Mouse (Mus musculus) MEL (cell line): ENCODE measurements at regions not wholly inside any gene's neighbourhood (a gene's known extent, or its start where the extent isn't known, plus 50 kb on each side); places are given as distances from the start of the nearest gene placed in this dataset.

ENCODE experiments used
- DNase-seq: peaks from one replicate; pipeline ENCODE4 v3.0.0; 2011; ENCODE audit warnings: low read depth, low spot score
- H3K27ac ChIP-seq: 2 replicates; pipeline ENCODE4 v1.5.1; 2012; ENCODE audit warnings: low read depth, mild to moderate bottlenecking, control low read depth, low read length, moderate library complexity; ENCODE audit not compliant: control insufficient read depth
- H3K27me3 ChIP-seq, 2 experiments: fragments of 150-350 bp in 1 of 2; sonication (generic) in 1 of 2; 2 replicates each; pipeline ENCODE4 v1.6.1; 2012; ENCODE audit warnings: low read length in 2 of 2, mild to moderate bottlenecking in 2 of 2, improper control_type of control experiment in 1 of 2, moderate library complexity in 1 of 2; ENCODE audit not compliant: insufficient read depth in 2 of 2, control insufficient read depth in 1 of 2
- H3K36me3 ChIP-seq, 2 experiments: 2 replicates each; pipeline ENCODE4 v1.6.1; 2012 to 2014; ENCODE audit warnings: low read length in 2 of 2, improper control_type of control experiment in 1 of 2, inconsistent platforms in 1 of 2, mild to moderate bottlenecking in 1 of 2; ENCODE audit not compliant: insufficient read depth in 2 of 2, control insufficient read depth in 1 of 2
- H3K4me1 ChIP-seq, 2 experiments: fragments of 150-350 bp in 1 of 2; sonication (generic) in 1 of 2; 2 replicates each; pipeline ENCODE4 v1.6.1; 2012; ENCODE audit warnings: low read length in 2 of 2, improper control_type of control experiment in 1 of 2, mild to moderate bottlenecking in 1 of 2; ENCODE audit not compliant: insufficient read depth in 2 of 2, control insufficient read depth in 1 of 2
- H3K4me3 ChIP-seq, 2 experiments: fragments of 150-350 bp in 1 of 2; sonication (generic) in 1 of 2; 2 replicates each; pipeline ENCODE4 v1.5.1; 2012; ENCODE audit warnings: low read depth in 2 of 2, low read length in 2 of 2, mild to moderate bottlenecking in 2 of 2, moderate library complexity in 2 of 2, control low read depth in 1 of 2, improper control_type of control experiment in 1 of 2; ENCODE audit not compliant: control insufficient read depth in 1 of 2, insufficient read depth in 1 of 2
- H3K79me2 ChIP-seq: 2 replicates; pipeline ENCODE4 v1.6.1; 2012; ENCODE audit warnings: mild to moderate bottlenecking, low read length, moderate library complexity; ENCODE audit not compliant: control insufficient read depth, poor library complexity, insufficient read depth
- H3K9ac ChIP-seq: 2 replicates; pipeline ENCODE4 v1.6.1; 2012; ENCODE audit warnings: low read depth, mild to moderate bottlenecking, control low read depth, low read length, moderate library complexity; ENCODE audit not compliant: control insufficient read depth, poor library complexity, severe bottlenecking
- H3K9me3 ChIP-seq: fragments of 150-350 bp; sonication (generic); replicated peaks from 2 replicates; pipeline ENCODE4 v1.6.1; 2012; ENCODE audit warnings: mild to moderate bottlenecking, low read length, improper control_type of control experiment, moderate library complexity; ENCODE audit not compliant: insufficient read depth
- CHD2 ChIP-seq: IDR thresholded peaks from 2 replicates; pipeline ENCODE4 v1.6.1; 2011; ENCODE audit warnings: low read length, improper control_type of control experiment
- CTCF ChIP-seq, 3 experiments: IDR thresholded peaks in 2 of 3; conservative IDR thresholded peaks in 1 of 3; 2 replicates each; pipeline ENCODE4 v1.5.1; 2011 to 2012; ENCODE audit warnings: low read length in 3 of 3, low read depth in 2 of 3, mild to moderate bottlenecking in 2 of 3, improper control_type of control experiment in 1 of 3, inconsistent platforms in 1 of 3, mixed read lengths in 1 of 3, moderate library complexity in 1 of 3; ENCODE audit not compliant: control insufficient read depth in 1 of 3, insufficient read depth in 1 of 3, poor library complexity in 1 of 3, severe bottlenecking in 1 of 3
- GABPA ChIP-seq: IDR thresholded peaks from 2 replicates; pipeline ENCODE4 v1.6.1; 2012; ENCODE audit warnings: low read depth, mild to moderate bottlenecking, inconsistent platforms, low read length, improper control_type of control experiment, moderate library complexity
- MAFK ChIP-seq: IDR thresholded peaks from 2 replicates; pipeline ENCODE4 v1.6.1; 2011; ENCODE audit warnings: low read depth, mild to moderate bottlenecking, low read length, improper control_type of control experiment, borderline replicate concordance
- MAZ ChIP-seq: IDR thresholded peaks from 2 replicates; pipeline ENCODE4 v1.6.1; 2012; ENCODE audit warnings: low read depth, mild to moderate bottlenecking, inconsistent platforms, low read length, improper control_type of control experiment
- MEF2A ChIP-seq: IDR thresholded peaks from 2 replicates; pipeline ENCODE4 v1.6.1; 2014; ENCODE audit warnings: low read depth, mild to moderate bottlenecking, inconsistent platforms, low read length, improper control_type of control experiment; ENCODE audit not compliant: poor library complexity, insufficient replicate concordance, severe bottlenecking; ENCODE audit errors: extremely low read depth
- MXI1 ChIP-seq: IDR thresholded peaks from 2 replicates; pipeline ENCODE4 v1.6.1; 2011; ENCODE audit warnings: mild to moderate bottlenecking, low read depth, low read length, improper control_type of control experiment
- MYB ChIP-seq: IDR thresholded peaks from 2 replicates; pipeline ENCODE4 v1.6.1; 2011; ENCODE audit warnings: mild to moderate bottlenecking, low read depth, low read length, improper control_type of control experiment
- NRF1 ChIP-seq: IDR thresholded peaks from 2 replicates; pipeline ENCODE4 v1.6.1; 2014; ENCODE audit warnings: low read depth, mild to moderate bottlenecking, inconsistent platforms, low read length, improper control_type of control experiment, moderate library complexity; ENCODE audit not compliant: poor library complexity, insufficient read depth, severe bottlenecking
- POLR2A ChIP-seq, 2 experiments: IDR thresholded peaks; 2 replicates each; pipeline ENCODE4 v1.6.1; 2011 to 2012; ENCODE audit warnings: low read length in 2 of 2, mild to moderate bottlenecking in 2 of 2, control low read depth in 1 of 2, improper control_type of control experiment in 1 of 2, low read depth in 1 of 2, moderate library complexity in 1 of 2; ENCODE audit not compliant: control insufficient read depth in 1 of 2, insufficient read depth in 1 of 2, poor library complexity in 1 of 2
- POLR2AphosphoS5 ChIP-seq: IDR thresholded peaks from 2 replicates; pipeline ENCODE4 v1.6.1; 2012; ENCODE audit warnings: low read depth, borderline replicate concordance, mild to moderate bottlenecking, inconsistent platforms, low read length, moderate library complexity, mixed read lengths
- RCOR1 ChIP-seq: IDR thresholded peaks from 2 replicates; pipeline ENCODE4 v1.6.1; 2012; ENCODE audit warnings: low read depth, mild to moderate bottlenecking, inconsistent platforms, low read length, improper control_type of control experiment
- SIN3A ChIP-seq: IDR thresholded peaks from 2 replicates; pipeline ENCODE4 v1.6.1; 2012; ENCODE audit warnings: low read length, improper control_type of control experiment, inconsistent platforms
- TBP ChIP-seq: IDR thresholded peaks from 2 replicates; pipeline ENCODE4 v1.8.0; 2011; ENCODE audit warnings: low read depth, low read length, improper control_type of control experiment
- USF1 ChIP-seq: IDR thresholded peaks from 2 replicates; pipeline ENCODE4 v1.6.1; 2014; ENCODE audit warnings: low read depth, mild to moderate bottlenecking, inconsistent platforms, low read length, improper control_type of control experiment, moderate library complexity
- ZKSCAN1 ChIP-seq: IDR thresholded peaks from 2 replicates; pipeline ENCODE4 v1.6.1; 2012; ENCODE audit warnings: low read depth, mild to moderate bottlenecking, inconsistent platforms, low read length, improper control_type of control experiment, moderate library complexity
- ZNF384 ChIP-seq: IDR thresholded peaks from 2 replicates; pipeline ENCODE4 v1.6.1; 2012; ENCODE audit warnings: low read depth, mild to moderate bottlenecking, inconsistent platforms, low read length, improper control_type of control experiment

GRCm38 (mm10) chr1:76075213-76075612 lies 529.1 kb downstream of the Slc4a3 start:
- no peak for DNase-seq
- Histone ChIP-seq H3K4me3 (no peak overlapping the region), H3K4me1 (no peaks in the 10 kb centered on the region), H3K9me3 (no peaks in the 10 kb centered on the region), H3K36me3 (no peaks in the 10 kb centered on the region), H3K27ac (no peak overlapping the region), H3K27me3 (no peaks in the 10 kb centered on the region), H3K79me2 (no peaks in the 10 kb centered on the region), H3K9ac (no peak overlapping the region)
- TF ChIP-seq USF1 (no peak), MXI1 (no peak), TBP (no peak), POLR2A (IDR thresholded peaks at IDR 0.05; ENCODE audit: control insufficient read depth in 1 of 2, insufficient read depth in 1 of 2, low read depth in 1 of 2, low read length in 2 of 2, poor library complexity in 1 of 2) (no peak), SIN3A (no peak), CHD2 (no peak), MAZ (no peak), ZKSCAN1 (no peak), NRF1 (no peak), MYB (no peak), POLR2AphosphoS5 (no peak), MAFK (no peak), RCOR1 (no peak)

- DNase-seq: no peak
- H3K9ac ChIP-seq: no peak overlapping the region
- no peak for TF ChIP-seq TBP
- no peak for TF ChIP-seq MAZ
- no peak for TF ChIP-seq GABPA
- TF ChIP-seq CTCF (IDR thresholded peaks at IDR 0.05 in 2 of 3, conservative IDR thresholded peaks at IDR 0.05 in 1 of 3; ENCODE audit: control insufficient read depth in 1 of 3, insufficient read depth in 1 of 3, low read depth in 2 of 3, low read length in 3 of 3, poor library complexity in 1 of 3, severe bottlenecking in 1 of 3): no peak
- no peak for TF ChIP-seq MEF2A
- TF ChIP-seq ZNF384: no peak
- no peak for TF ChIP-seq SIN3A
- H3K27me3 ChIP-seq: no peaks in the 10 kb centered on the region
- no peak overlapping the region for H3K4me3 ChIP-seq
- no peaks in the 10 kb centered on the region for H3K36me3 ChIP-seq
- no peaks in the 10 kb centered on the region for H3K4me1 ChIP-seq
- H3K27ac ChIP-seq: no peak overlapping the region
- no peaks in the 10 kb centered on the region for H3K79me2 ChIP-seq
- no peaks in the 10 kb centered on the region for H3K9me3 ChIP-seq
These were observed 529.8 kb downstream of the Slc4a3 start for GRCm38 (mm10) chr1:76075685-76076455.
